Mouse (Mus musculus) lung, adult 2 months (tissue): ENCODE results near the gene Atoh7. TPM values are rescaled to one million over a fixed set of nuclear protein-coding genes. Genes with fewer than 3 reads are reported as not detected.

Source experiments
- DNase-seq: peaks from one replicate; pipeline ENCODE4 v3.0.0; 2022
- H3K4me1 ChIP-seq: fragments of 200-500 bp; 2 replicates; pipeline ENCODE4 v1.6.1; 2011; ENCODE audit warnings: low read length; ENCODE audit not compliant: control insufficient read depth, insufficient read depth
- H3K4me3 ChIP-seq: fragments of 200-500 bp; replicated peaks from 2 replicates; pipeline ENCODE3; 2011; ENCODE audit warnings: low read depth, mild to moderate bottlenecking, control low read depth, low read length; ENCODE audit errors: extremely low read depth
- CTCF ChIP-seq: fragments of 200-500 bp; IDR thresholded peaks from 2 replicates; pipeline ENCODE4 v1.5.1; 2011; ENCODE audit warnings: mild to moderate bottlenecking, low read length, control low read depth; ENCODE audit not compliant: insufficient read depth
- POLR2A ChIP-seq: fragments of 200-500 bp; IDR thresholded peaks from 2 replicates; pipeline ENCODE4 v1.6.1; 2011; ENCODE audit warnings: low read depth, mild to moderate bottlenecking, control low read depth, low read length, borderline replicate concordance; ENCODE audit errors: extremely low read depth
- WGBS: fragments of 180-500 bp; shearing (Covaris S2); methylation state at CpG from one replicate; pipeline ENCODE4 v1.1.7; 2018; 5-methylcytosine and 5-hydroxymethylcytosine counted together
- polyA plus RNA-seq: library from polyadenylated mRNA; depleted of rRNA; stranded (reverse); fragments of >200 nt; gene quantifications from 2 replicates; pipeline ENCODE4 v1.2.3, GENCODE M21; 2012

Atoh7 gene
- polyA plus RNA-seq, 1 experiment: not detected

GRCm38 (mm10) chr10:63063365-63063764 lies 36.1 kb upstream of the Atoh7 start:
- 0 out of 2 replicates have a peak, but pooled peaks cover 2% of the 10 kb centered on the region for H3K4me1 ChIP-seq
- WGBS: 74% methylated on average over 7 of the region's 7 CpGs
- no peak for DNase-seq
- H3K4me3 ChIP-seq: no peak overlapping the region
- TF ChIP-seq POLR2A (no peak), CTCF (no peak)

- no peak overlapping the region for H3K4me3 ChIP-seq
- H3K4me1 ChIP-seq: 0 out of 2 replicates have a peak, but pooled peaks cover 2% of the 10 kb centered on the region
- DNase-seq: no peak
- 82% methylated on average over 9 of the region's 9 CpGs for WGBS
- TF ChIP-seq POLR2A (no peak), CTCF (no peak)
Measured at GRCm38 (mm10) chr10:63064516-63064915, 34.9 kb upstream of the Atoh7 start.

GRCm38 (mm10) chr10:63065561-63065960 lies 33.9 kb upstream of the Atoh7 start:
- 68% methylated on average over 8 of the region's 8 CpGs for WGBS
- no peak for DNase-seq
- TF ChIP-seq CTCF (no peak), POLR2A (no peak)
- Histone ChIP-seq H3K4me1 (no peaks in the 10 kb centered on the region), H3K4me3 (no peak overlapping the region)

- DNase-seq: peak; percentile 69
- 9% methylated on average over 5 of the region's 5 CpGs for WGBS
- no peak for TF ChIP-seq POLR2A
- peak; percentile 93 for TF ChIP-seq CTCF
- no peaks in the 10 kb centered on the region for H3K4me1 ChIP-seq
- H3K4me3 ChIP-seq: no peak overlapping the region
Measured at GRCm38 (mm10) chr10:63065988-63066387, 33.5 kb upstream of the Atoh7 start.

- WGBS: 77% methylated on average over 10 of the region's 10 CpGs
Measured at GRCm38 (mm10) chr10:63086304-63086703, 13.1 kb upstream of the Atoh7 start.

GRCm38 (mm10) chr10:63089103-63089757 lies 10.2 kb upstream of the Atoh7 start:
- H3K4me1 ChIP-seq: no peaks in the 10 kb centered on the region
- TF ChIP-seq CTCF: no peak
- H3K4me3 ChIP-seq: no peak overlapping the region
- 53% methylated on average over 8 of the region's 8 CpGs for WGBS
- DNase-seq: no peak

More at GRCm38 (mm10) chr10:63086304-63086703, 13.1 kb upstream of the Atoh7 start:
- Histone ChIP-seq H3K4me3 (no peak overlapping the region), H3K4me1 (no peaks in the 10 kb centered on the region)
- TF ChIP-seq POLR2A: no peak
- no peak for TF ChIP-seq CTCF
- no peak for DNase-seq

GRCm38 (mm10) chr10:63089758-63090571 lies 9.5 kb upstream of the Atoh7 start:
- no peak for DNase-seq
- TF ChIP-seq POLR2A: no peak
- no peak for TF ChIP-seq CTCF
- WGBS: 13% methylated on average over 26 of the region's 26 CpGs
- Histone ChIP-seq H3K4me1 (no peaks in the 10 kb centered on the region), H3K4me3 (peak overlapping the region; percentile 30)

GRCm38 (mm10) chr10:63091915-63092314 lies 7.5 kb upstream of the Atoh7 start:
- Histone ChIP-seq H3K4me3 (no peak overlapping the region), H3K4me1 (no peaks in the 10 kb centered on the region)
- WGBS: 71% methylated on average over 7 of the region's 7 CpGs
- DNase-seq: no peak
- TF ChIP-seq CTCF (no peak), POLR2A (no peak)

- 55% methylated on average over 10 of the region's 10 CpGs for WGBS
- no peak for DNase-seq
- H3K4me3 ChIP-seq: no peak overlapping the region
- H3K4me1 ChIP-seq: no peaks in the 10 kb centered on the region
- no peak for TF ChIP-seq CTCF
- TF ChIP-seq POLR2A: no peak
Measured at GRCm38 (mm10) chr10:63092616-63093550, 6.6 kb upstream of the Atoh7 start.
